Mouse (Mus musculus): ENCODE results near the gene Zfp446. TPM values are rescaled to one million over a fixed set of nuclear protein-coding genes. Genes with fewer than 3 reads are reported as not detected.

Gene Zfp446
- total RNA-seq, 2 experiments from 2014 or later = 6.5 to 8.0 TPM

- peak in 1 of 2 experiments; percentile 51 for DNase-seq (ENCODE audit: extremely low spot score in 1 of 2, low spot score in 2 of 2)
- intact Hi-C loops (cut with DNase I) = no loop called here
Observed at GRCm38 (mm10) chr7:12979776-12980175, 2.1 kb downstream of the Zfp446 start.

DNA sequence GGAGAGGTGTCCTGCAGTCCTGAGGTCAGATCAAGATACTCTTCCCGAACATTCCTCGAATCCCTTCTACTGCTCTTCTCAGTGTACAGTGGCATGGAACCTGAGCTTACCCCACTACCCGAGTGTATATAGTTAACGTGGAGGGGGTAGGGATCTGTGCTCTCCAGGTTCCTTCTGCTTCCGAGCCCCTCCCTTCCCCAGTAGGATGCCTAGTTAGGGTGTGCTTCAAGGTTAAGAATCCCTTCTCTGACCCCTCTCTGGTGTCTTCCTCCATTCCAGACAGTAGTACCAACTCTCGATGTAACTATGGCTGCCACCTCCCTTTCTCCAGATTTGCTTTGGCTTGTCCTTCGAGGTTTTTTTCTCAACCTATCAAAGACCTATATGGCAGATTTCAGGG lies 2.6 kb downstream of the Zfp446 start:
- DNase-seq (ENCODE audit: extremely low spot score in 1 of 2, low spot score in 2 of 2) = no peak
- intact Hi-C loops (cut with DNase I) = no loop called here

GRCm38 (mm10) chr7:12985724-12986123 lies 8.1 kb downstream of the Zfp446 start:
- no peak for DNase-seq (ENCODE audit: extremely low spot score in 1 of 2, low spot score in 2 of 2)
- intact Hi-C loops (cut with DNase I) = no loop called here

DNA sequence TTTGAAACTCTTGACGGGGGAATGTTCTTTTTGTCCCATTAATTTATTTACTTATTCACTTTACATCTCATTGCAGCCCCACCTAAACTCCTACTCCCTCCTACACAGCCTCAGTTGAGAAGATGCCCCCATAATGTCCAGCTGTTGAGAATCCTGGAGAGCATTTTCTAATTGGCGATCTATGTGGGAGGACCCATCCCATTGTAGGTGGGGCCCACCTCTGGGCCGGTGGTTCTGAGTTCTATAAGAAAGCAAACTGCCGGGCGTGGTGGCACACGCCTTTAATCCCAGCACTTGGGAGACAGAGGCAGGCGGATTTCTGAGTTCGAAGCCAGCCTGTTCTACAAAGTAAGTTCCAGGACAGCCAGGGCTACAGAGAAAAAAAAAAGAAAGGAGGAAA lies 9.3 kb downstream of the Zfp446 start:
- intact Hi-C loops (cut with DNase I) = no loop called here
- DNase-seq (ENCODE audit: extremely low spot score in 1 of 2, low spot score in 2 of 2) = no peak

GRCm38 (mm10) chr7:12987409-12988189 lies 10.0 kb downstream of the Zfp446 start:
- intact Hi-C loops (cut with DNase I) = no loop called here
- DNase-seq (ENCODE audit: extremely low spot score in 1 of 2, low spot score in 2 of 2) = no peak

- intact Hi-C loops (cut with DNase I) = no loop called here
Observed at GRCm38 (mm10) chr7:12992222-12992621, 14.6 kb downstream of the Zfp446 start.

DNA sequence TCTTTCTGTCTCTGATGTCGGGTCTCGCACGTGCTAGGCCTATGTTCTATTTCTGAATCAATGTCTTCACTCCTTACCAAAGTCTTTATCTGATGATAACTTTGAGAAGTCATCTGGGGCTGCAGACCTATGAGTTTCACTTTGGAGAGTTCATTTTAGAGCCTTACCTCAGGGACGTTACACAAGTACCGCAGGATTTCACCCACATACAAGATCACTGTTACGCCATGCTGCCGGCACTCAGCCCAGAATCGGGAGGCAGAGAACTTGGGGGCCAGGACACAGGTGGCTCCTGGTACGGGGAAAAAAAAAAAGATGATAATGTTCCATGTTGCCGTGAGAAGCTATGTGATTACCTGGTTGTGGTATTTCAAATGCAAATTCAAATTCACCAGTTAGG lies 15.5 kb downstream of the Zfp446 start:
- no peak for DNase-seq (ENCODE audit: extremely low spot score in 1 of 2, low spot score in 2 of 2)
- intact Hi-C loops (cut with DNase I) = no loop called here

More at GRCm38 (mm10) chr7:12992222-12992621, 14.6 kb downstream of the Zfp446 start:
- no peak for DNase-seq (ENCODE audit: extremely low spot score in 1 of 2, low spot score in 2 of 2)

- intact Hi-C loops (cut with DNase I) = no loop called here
- no peak for DNase-seq (ENCODE audit: extremely low spot score in 1 of 2, low spot score in 2 of 2)
Observed at GRCm38 (mm10) chr7:12995862-12996261, 18.2 kb downstream of the Zfp446 start.

- intact Hi-C loops (cut with DNase I) = no loop called here
- no peak for DNase-seq (ENCODE audit: extremely low spot score in 1 of 2, low spot score in 2 of 2)
Observed at GRCm38 (mm10) chr7:12997230-12997629, 19.6 kb downstream of the Zfp446 start.

DNA sequence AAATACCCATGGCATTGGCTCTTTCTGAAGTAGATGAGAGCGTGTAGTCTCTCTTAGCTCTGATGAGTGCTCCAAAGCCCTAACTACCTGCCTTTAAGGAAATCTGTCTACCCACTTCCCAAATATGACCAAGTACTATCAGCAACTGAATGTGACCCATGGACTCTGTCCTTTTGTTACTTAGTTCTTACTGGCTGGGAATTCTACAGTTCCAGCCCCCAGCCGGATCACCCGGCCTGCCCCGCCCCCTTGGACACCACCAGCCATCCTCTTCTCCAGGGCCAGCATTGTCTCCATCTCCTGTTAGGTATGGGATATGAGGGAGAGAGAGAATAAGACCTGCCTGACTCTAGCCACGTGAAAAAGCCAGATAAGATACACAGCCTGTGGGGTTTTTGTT lies 20.4 kb downstream of the Zfp446 start, which contains the start of gene Slc27a5:
Gene Slc27a5 (minus strand): TSS at position 140 of the 400 bp plus-strand sequence.
- no peak for DNase-seq (ENCODE audit: extremely low spot score in 1 of 2, low spot score in 2 of 2)
- intact Hi-C loops (cut with DNase I) = no loop called here

DNA sequence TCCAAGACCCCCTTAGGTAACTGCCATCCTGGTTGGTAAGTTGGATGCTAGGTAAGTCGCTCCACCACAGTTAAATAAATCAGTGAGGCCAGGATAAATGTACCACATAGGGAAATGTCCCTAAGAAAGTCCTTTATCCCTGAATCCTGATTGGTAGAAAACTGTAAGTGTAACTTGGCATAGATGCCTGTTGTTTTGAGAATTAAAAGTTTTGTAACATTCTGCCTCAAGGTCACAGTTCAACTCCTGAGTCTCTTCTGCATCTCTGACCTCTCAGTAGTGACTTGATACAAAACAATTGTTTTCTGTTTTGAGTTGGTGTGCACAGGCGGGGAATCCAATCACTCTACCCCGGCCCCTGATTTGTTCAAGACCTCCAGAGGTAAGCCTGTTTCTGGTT lies 21.2 kb downstream of the Zfp446 start, which contains the start of gene Trim28:
Gene Trim28 (plus strand): TSS at position 264 of the 400 bp plus-strand sequence.
- DNase-seq (ENCODE audit: extremely low spot score in 1 of 2, low spot score in 2 of 2) = no peak
- intact Hi-C loops (cut with DNase I) = no loop called here

- intact Hi-C loops (cut with DNase I) = no loop called here
- no peak for DNase-seq (ENCODE audit: extremely low spot score in 1 of 2, low spot score in 2 of 2)
Observed at GRCm38 (mm10) chr7:13001584-13001983, 23.9 kb downstream of the Zfp446 start.

- DNase-seq (ENCODE audit: extremely low spot score in 1 of 2, low spot score in 2 of 2) = no peak
- intact Hi-C loops (cut with DNase I) = no loop called here
Observed at GRCm38 (mm10) chr7:13003380-13003779, 25.7 kb downstream of the Zfp446 start.

GRCm38 (mm10) chr7:13006011-13006410 lies 28.4 kb downstream of the Zfp446 start:
- DNase-seq (ENCODE audit: extremely low spot score in 1 of 2, low spot score in 2 of 2) = peak in 1 of 2 experiments; percentile 26
- intact Hi-C loops (cut with DNase I) = loop anchor here (5.0 kb wide), 2 partner anchors 36 to 94 kb away; no protein-coding TSS in a partner anchor

- peak in 1 of 2 experiments; percentile 29 for DNase-seq (ENCODE audit: extremely low spot score in 1 of 2, low spot score in 2 of 2)
- intact Hi-C loops (cut with DNase I) = loop anchor here (5.0 kb wide), 2 partner anchors 36 to 94 kb away; no protein-coding TSS in a partner anchor
Observed at GRCm38 (mm10) chr7:13006531-13006930, 28.9 kb downstream of the Zfp446 start.

GRCm38 (mm10) chr7:13007341-13008092 lies 29.9 kb downstream of the Zfp446 start:
- DNase-seq (ENCODE audit: extremely low spot score in 1 of 2, low spot score in 2 of 2) = peak in 1 of 2 experiments; percentile 58
- intact Hi-C loops (cut with DNase I) = loop anchor here (2.0 to 5.0 kb wide), 3 partner anchors 17 to 95 kb away; no protein-coding TSS in a partner anchor

DNA sequence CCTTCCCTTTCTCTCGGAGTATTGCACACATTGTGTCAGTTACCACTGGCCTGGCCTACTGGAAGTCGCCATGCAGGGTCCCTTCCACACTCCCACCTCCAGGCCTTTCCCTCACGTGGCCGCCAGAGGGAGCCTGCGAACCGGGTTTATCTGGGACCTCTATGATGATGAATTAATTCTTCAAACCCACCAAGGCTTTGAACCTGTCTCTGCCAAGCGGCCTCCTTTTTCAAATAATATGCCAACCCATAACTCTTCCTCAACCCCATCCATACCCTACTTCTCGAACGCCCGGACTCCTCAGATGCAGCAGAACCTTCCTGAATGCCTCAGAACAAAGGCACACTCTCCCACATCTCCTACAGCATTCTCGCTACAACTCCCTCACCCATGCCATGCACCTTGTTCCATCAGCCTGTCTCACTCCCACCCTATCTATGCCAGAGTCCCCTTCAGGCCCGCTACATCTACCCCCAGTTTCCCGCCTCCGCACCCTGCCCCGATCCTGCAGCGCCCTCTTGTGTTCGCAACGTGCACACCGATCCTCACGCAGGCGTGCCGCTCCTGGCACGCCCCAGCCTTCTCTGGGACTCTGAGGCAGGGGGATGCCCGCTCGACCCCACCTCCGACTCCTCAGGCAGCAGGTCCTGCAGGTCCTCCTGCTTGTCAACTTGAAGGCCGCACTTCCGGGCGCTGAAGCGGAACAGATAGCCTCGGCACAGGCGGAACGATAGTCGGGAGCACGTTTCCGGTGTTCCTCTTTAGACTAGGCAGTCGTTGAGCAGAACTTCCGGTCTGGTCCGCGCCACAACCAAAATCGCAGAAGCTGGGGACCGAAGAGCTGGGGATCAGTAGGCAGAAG lies 31.7 kb downstream of the Zfp446 start:
- intact Hi-C loops (cut with DNase I) = loop anchor here (2.0 to 5.0 kb wide), 3 partner anchors 15 to 97 kb away; no protein-coding TSS in a partner anchor
- DNase-seq (ENCODE audit: extremely low spot score in 1 of 2, low spot score in 2 of 2) = peak; percentile 94 to 95

GRCm38 (mm10) chr7:13010005-13010908 lies 32.6 kb downstream of the Zfp446 start, which contains the start of gene Zbtb45:
Gene Zbtb45 (minus strand): TSS chr7:13010034.
- intact Hi-C loops (cut with DNase I) = no loop called here
- DNase-seq (ENCODE audit: extremely low spot score in 1 of 2, low spot score in 2 of 2) = peak in 1 of 2 experiments; percentile 53

Measured in left cerebral cortex, postnatal 10 days (tissue).